Mouse (Mus musculus) heart, embryonic 15.5 days (tissue): ENCODE measurements around the gene Zg16. TPM values are rescaled to one million over a fixed set of nuclear protein-coding genes. Genes with fewer than 3 reads are reported as not detected.

Source experiments
- ATAC-seq: fragments of 200-750 bp; cut with Nextera tagmentation; replicated peaks from 2 replicates; pipeline ENCODE4 v1.8.0; 2017; ENCODE audit warnings: low read depth, moderate TSS enrichment; ENCODE audit not compliant: insufficient number of reproducible peaks, insufficient read depth, low FRiP score
- H3K27ac ChIP-seq: fragments of 300-500 bp; sonication (generic); 2 replicates; pipeline ENCODE4 v1.5.1; 2015; ENCODE audit warnings: mild to moderate bottlenecking, inconsistent platforms
- H3K27me3 ChIP-seq: fragments of 300-500 bp; sonication (generic); 2 replicates; pipeline ENCODE4 v1.6.1; 2015; ENCODE audit warnings: inconsistent platforms
- H3K36me3 ChIP-seq: fragments of 300-500 bp; sonication (generic); 2 replicates; pipeline ENCODE4 v1.6.1; 2015; ENCODE audit warnings: mild to moderate bottlenecking, inconsistent platforms
- H3K4me1 ChIP-seq: fragments of 300-500 bp; sonication (generic); replicated peaks from 2 replicates; pipeline ENCODE4 v1.6.1; 2015; ENCODE audit warnings: inconsistent platforms
- H3K4me2 ChIP-seq: fragments of 300-500 bp; sonication (generic); 2 replicates; pipeline ENCODE4 v1.6.1; 2015; ENCODE audit warnings: inconsistent platforms, mild to moderate bottlenecking, moderate library complexity
- H3K4me3 ChIP-seq: fragments of 300-500 bp; sonication (generic); 2 replicates; pipeline ENCODE4 v1.5.1; 2015; ENCODE audit warnings: mild to moderate bottlenecking, inconsistent platforms
- H3K9ac ChIP-seq: fragments of 300-500 bp; sonication (generic); 2 replicates; pipeline ENCODE4 v1.6.1; 2015; ENCODE audit warnings: mild to moderate bottlenecking, inconsistent platforms
- H3K9me3 ChIP-seq: fragments of 300-500 bp; sonication (generic); replicated peaks from 2 replicates; pipeline ENCODE4 v1.6.1; 2016; ENCODE audit warnings: inconsistent platforms
- WGBS: fragments of 180-500 bp; shearing (Covaris S2); methylation state at CpG from one replicate; pipeline ENCODE4 v1.1.7; 2015; ENCODE audit warnings: mixed read lengths; 5-methylcytosine and 5-hydroxymethylcytosine counted together
- polyA plus RNA-seq: library from polyadenylated mRNA; unstranded; fragments of >200 nt; fragmentation: Nextera tagmentation; extraction: Ambion mirVana; gene quantifications from 2 replicates; pipeline ENCODE4 v1.2.1, GENCODE M21; 2015

Zg16 gene
- polyA plus RNA-seq, 1 experiment from 2014 or later: not detected

DNA sequence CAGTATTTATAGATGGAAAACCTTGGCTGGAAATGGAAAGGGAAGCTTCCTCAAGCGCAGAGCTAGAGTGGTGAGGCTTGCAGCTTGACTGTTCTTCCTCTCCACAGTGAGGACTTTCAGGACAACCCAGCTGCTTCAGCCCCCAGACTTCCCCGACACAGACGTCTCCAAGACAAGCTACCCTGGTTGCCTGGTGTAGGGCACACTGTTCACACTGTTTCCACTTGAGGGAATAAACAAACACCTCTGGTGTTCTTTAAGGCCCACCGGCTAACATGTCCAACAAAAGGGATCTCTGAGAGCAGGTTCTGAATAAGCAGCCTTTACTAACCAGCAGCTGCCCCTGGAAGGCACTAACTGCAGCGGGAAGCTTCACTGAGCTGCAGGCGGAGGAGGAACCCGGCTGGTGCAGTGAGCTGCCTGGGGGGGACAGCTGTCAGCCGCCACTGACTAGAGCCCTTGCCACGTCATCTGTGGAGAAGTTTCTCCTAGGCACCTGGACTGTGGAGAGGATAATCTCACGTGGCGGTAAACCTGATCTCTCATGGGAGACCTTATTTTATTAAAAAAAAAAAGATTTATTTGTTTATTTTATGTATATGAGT lies 29.3 kb upstream of the Zg16 start:
- Histone ChIP-seq H3K27ac (no peak overlapping the region), H3K9me3 (no peaks in the 10 kb centered on the region), H3K36me3 (no peaks in the 10 kb centered on the region), H3K9ac (no peak overlapping the region), H3K4me3 (no peak overlapping the region), H3K27me3 (no peaks in the 10 kb centered on the region), H3K4me1 (peaks cover 21% of the 10 kb centered on the region), H3K4me2 (no peak overlapping the region)
- ATAC-seq: no peak
- WGBS: 55% methylated on average over 11 of the region's 11 CpGs

DNA sequence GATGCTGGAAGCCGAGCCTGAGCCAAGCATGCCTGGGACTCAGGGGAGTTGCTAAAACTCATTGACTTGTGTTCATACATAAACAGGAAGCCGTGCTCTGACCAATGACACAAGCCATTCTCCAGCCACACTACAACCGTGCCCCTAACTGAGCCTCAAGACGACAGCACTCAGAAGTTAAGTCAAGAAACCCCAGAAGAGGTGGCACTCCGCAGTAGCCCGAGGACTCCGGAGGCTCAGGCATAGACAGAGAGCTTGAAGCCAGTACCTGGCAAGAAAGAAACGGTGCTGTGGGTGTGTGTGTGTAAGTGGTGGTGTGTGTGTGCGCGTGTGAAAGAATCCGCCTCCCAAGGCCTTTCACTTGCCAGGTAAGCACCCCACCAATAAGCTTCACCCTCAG lies 27.8 kb upstream of the Zg16 start:
- 70% methylated on average over 11 of the region's 11 CpGs for WGBS

GRCm38 (mm10) chr7:127113614-127114259 lies 26.6 kb upstream of the Zg16 start:
- Histone ChIP-seq H3K27me3 (no peaks in the 10 kb centered on the region), H3K9ac (no peak overlapping the region), H3K4me1 (peaks cover 16% of the 10 kb centered on the region), H3K36me3 (no peaks in the 10 kb centered on the region), H3K27ac (no peak overlapping the region), H3K4me3 (no peak overlapping the region), H3K4me2 (no peak overlapping the region), H3K9me3 (no peaks in the 10 kb centered on the region)
- WGBS: 47% methylated on average over 11 of the region's 12 CpGs
- ATAC-seq: no peak

More for the DNA sequence above, 27.8 kb upstream of the Zg16 start:
- ATAC-seq: no peak
- H3K9ac ChIP-seq: no peak overlapping the region
- H3K27ac ChIP-seq: no peak overlapping the region
- no peak overlapping the region for H3K4me3 ChIP-seq
- no peak overlapping the region for H3K4me2 ChIP-seq
- peaks cover 19% of the 10 kb centered on the region for H3K4me1 ChIP-seq
- no peaks in the 10 kb centered on the region for H3K27me3 ChIP-seq
- H3K9me3 ChIP-seq: no peaks in the 10 kb centered on the region
- H3K36me3 ChIP-seq: no peaks in the 10 kb centered on the region

DNA sequence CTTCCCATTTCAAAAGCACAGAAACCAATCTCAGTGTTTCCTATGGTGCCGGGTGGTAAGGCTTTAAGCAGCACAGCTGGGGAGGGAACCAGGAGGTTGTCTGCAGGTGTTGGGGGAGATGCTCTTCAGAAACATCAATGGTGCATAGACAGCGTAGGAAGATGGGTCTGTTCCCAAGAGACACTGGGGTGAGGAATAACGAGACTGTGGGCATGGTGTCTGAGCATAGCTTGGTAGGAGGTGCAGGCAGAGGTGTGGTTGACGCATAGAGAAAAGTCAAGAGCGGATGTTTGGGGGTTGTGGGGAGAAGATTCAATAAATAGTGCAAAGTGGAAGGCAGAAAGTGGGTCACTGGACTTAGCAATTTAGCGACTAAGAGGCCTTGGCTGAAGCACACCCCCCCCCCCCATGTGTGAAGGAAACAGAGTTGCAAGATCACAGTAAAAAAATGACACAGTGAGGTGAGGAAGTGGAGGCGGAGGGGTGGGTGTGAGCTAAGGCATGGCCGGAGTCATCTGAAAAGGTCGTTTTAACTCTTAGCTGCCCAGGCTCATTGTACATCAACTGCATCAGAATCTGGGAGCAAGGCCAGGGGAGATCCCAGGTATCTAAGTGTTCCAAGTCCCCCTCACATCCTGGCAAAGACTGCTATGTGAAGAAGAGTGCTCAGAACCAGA lies 25.9 kb upstream of the Zg16 start:
- Histone ChIP-seq H3K27me3 (no peaks in the 10 kb centered on the region), H3K4me3 (no peak overlapping the region), H3K4me1 (peaks cover 14% of the 10 kb centered on the region), H3K27ac (no peak overlapping the region), H3K4me2 (no peak overlapping the region), H3K9ac (no peak overlapping the region), H3K9me3 (no peaks in the 10 kb centered on the region), H3K36me3 (no peaks in the 10 kb centered on the region)
- WGBS: 31% methylated on average over 9 of the region's 9 CpGs
- no peak for ATAC-seq

GRCm38 (mm10) chr7:127112251-127112841 lies 25.2 kb upstream of the Zg16 start:
- 0 out of 2 replicates have a peak, but pooled peaks cover 8% of the 10 kb centered on the region for H3K4me1 ChIP-seq
- H3K9ac ChIP-seq: no peak overlapping the region
- H3K4me2 ChIP-seq: no peak overlapping the region
- 64% methylated on average over 12 of the region's 12 CpGs for WGBS
- H3K36me3 ChIP-seq: no peaks in the 10 kb centered on the region
- no peaks in the 10 kb centered on the region for H3K9me3 ChIP-seq
- H3K27me3 ChIP-seq: peaks cover under 1% of the 10 kb centered on the region; the same call in 1 of the 2 replicates
- no peak overlapping the region for H3K27ac ChIP-seq
- no peak overlapping the region for H3K4me3 ChIP-seq
- ATAC-seq: no peak

- Histone ChIP-seq H3K4me3 (no peak overlapping the region), H3K36me3 (no peaks in the 10 kb centered on the region), H3K27ac (no peak overlapping the region), H3K27me3 (peaks cover 3% of the 10 kb centered on the region; the same call in 1 of the 2 replicates), H3K9ac (no peak overlapping the region), H3K9me3 (no peaks in the 10 kb centered on the region), H3K4me1 (0 out of 2 replicates have a peak, but pooled peaks cover 8% of the 10 kb centered on the region), H3K4me2 (no peak overlapping the region)
- 36% methylated on average over 6 of the region's 6 CpGs for WGBS
- ATAC-seq: no peak
These were observed 24.3 kb upstream of the Zg16 start for GRCm38 (mm10) chr7:127111461-127111860.

DNA sequence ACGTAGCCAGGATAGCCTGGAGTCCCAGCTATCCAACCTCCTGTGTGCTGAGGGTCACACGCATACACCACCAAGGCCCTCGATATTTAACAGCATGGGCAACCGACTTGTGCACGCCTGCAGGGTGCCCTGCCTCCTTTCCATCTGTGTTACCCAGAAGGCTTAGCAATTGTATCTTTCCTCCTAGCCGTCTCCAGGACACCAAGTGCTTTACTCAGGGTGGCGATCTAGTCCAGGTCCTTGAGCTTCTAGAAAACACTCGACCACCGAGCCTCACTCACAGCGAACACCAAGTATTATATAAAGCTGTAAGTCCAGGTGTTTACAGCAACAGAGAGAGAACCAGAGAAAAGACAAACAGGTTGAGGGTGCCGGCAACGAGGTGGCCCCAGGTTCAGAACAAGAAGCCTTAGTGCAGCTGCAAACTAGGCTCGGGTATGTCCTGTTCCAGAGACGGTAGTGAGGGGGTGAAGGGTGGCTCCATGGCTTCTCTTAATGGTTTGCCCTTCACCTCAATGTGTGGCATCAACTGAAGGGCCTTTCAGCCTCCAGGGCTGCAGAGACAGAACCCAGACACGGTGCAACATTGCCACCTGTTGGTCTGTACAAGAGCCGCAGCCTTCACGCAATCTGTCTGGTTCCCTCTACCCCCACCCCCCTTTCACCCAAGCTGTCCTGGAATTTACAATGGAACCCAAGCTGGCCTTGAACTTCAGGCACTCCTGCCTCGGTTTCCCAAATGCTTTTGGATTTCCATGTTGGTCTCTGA lies 23.3 kb upstream of the Zg16 start:
- H3K4me3 ChIP-seq: no peak overlapping the region

DNA sequence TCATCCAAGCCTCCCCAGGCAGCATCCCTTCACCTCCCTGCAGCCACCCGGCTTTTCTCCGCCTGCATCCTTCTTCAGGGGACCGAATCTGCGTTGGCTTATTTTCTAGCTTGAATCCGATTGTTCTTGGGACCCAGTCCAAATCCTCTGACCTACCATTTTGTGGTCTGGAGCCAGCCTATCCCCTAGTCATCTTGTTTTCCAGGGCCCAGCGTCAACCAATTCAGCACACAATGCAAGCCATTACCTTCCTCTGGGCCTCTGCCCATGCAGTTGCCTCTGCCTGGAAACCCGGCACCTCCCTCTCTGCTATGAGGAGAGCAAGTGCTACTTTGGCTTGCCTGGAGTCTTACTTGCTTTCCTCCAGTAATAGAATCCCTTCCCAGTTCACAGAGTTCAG lies 18.4 kb upstream of the Zg16 start:
- no peak for ATAC-seq
- H3K4me1 ChIP-seq: peaks cover 8% of the 10 kb centered on the region
- 69% methylated on average over 7 of the region's 7 CpGs for WGBS

More for the DNA sequence above, 23.3 kb upstream of the Zg16 start:
- H3K27ac ChIP-seq: no peak overlapping the region
- ATAC-seq: peak; percentile 49; the same call in 1 of the 2 replicates
- H3K9ac ChIP-seq: no peak overlapping the region
- 0 out of 2 replicates have a peak, but pooled peaks cover 8% of the 10 kb centered on the region for H3K4me1 ChIP-seq
- no peaks in the 10 kb centered on the region for H3K9me3 ChIP-seq
- WGBS: 42% methylated on average over 18 of the region's 18 CpGs
- H3K4me2 ChIP-seq: no peak overlapping the region
- peaks cover 9% of the 10 kb centered on the region for H3K27me3 ChIP-seq
- H3K36me3 ChIP-seq: no peaks in the 10 kb centered on the region

DNA sequence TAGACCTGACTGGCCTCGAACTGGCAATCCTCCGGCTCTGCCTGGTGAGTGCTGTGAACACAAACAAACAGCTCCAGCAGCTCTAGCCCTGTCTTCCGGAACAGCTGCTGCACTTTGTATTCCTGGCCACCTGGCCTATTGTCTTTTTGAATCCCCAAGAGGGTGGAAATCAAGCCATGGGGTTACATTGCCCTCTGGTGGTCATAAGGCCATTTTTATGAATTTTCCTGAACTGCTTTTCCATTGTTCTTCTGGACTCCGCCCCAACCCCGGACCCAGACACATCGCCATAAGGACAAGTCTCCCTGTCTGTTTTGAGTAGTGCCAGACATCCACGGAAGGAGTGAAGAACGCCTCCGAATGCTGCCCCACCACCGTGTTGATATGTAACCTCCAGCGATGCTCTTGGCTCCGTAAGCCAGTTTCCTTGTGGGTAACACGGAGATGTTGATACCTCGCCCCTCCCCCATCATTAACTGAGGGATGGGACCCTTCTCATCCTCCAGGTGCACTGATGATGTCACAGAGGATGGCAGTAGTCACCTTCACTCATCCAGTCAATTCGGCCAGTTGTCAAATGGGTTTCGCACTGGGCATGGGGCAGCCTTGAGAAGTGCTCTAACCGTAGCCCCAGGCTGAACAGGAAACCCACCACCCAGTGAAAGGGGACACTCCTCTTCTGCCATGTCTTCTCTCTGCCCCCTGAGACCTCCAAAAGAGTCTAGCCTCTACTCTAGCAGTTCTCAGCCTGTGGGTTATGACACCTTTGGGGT lies 17.6 kb upstream of the Zg16 start:
- Histone ChIP-seq H3K27me3 (peaks cover 9% of the 10 kb centered on the region), H3K27ac (no peak overlapping the region), H3K36me3 (no peaks in the 10 kb centered on the region), H3K4me2 (peak overlapping the region; percentile 71), H3K9ac (peak overlapping the region; percentile 18; the same call in 1 of the 2 replicates), H3K4me1 (peaks cover 8% of the 10 kb centered on the region), H3K4me3 (peak overlapping the region; percentile 41), H3K9me3 (no peaks in the 10 kb centered on the region)
- ATAC-seq: peak; percentile 61; the same call in 1 of the 2 replicates
- 16% methylated on average over 17 of the region's 17 CpGs for WGBS

More for the DNA sequence above, 18.4 kb upstream of the Zg16 start:
- Histone ChIP-seq H3K27me3 (peaks cover 9% of the 10 kb centered on the region), H3K9me3 (no peaks in the 10 kb centered on the region), H3K9ac (no peak overlapping the region), H3K4me2 (no peak overlapping the region), H3K36me3 (no peaks in the 10 kb centered on the region), H3K27ac (no peak overlapping the region), H3K4me3 (no peak overlapping the region)

DNA sequence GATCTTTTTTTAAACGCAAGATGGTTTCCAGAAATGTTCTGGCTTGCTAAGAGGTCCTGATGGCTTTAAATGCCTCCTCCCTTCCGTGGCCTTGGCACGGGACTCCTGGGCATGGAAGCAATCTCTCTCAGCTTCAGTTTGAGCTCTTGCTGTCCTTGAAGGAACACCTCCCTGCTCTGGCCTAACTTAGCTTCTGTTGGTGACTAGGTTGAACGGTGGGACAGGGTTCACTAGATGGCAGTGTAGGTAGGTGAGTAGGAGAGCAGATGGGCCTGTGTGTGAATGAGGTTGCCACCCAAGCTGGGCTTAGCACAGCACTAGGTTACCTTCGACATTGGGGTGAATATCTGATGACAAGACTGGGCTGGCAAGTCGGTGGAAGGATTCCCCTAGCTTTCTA lies 16.8 kb upstream of the Zg16 start:
- H3K27ac ChIP-seq: no peak overlapping the region
- H3K36me3 ChIP-seq: no peaks in the 10 kb centered on the region
- H3K4me1 ChIP-seq: peaks cover 8% of the 10 kb centered on the region
- peaks cover 9% of the 10 kb centered on the region for H3K27me3 ChIP-seq
- no peaks in the 10 kb centered on the region for H3K9me3 ChIP-seq
- no peak for ATAC-seq
- H3K4me2 ChIP-seq: no peak overlapping the region
- 57% methylated on average over 6 of the region's 6 CpGs for WGBS
- H3K9ac ChIP-seq: no peak overlapping the region
- H3K4me3 ChIP-seq: no peak overlapping the region
